Mouse (Mus musculus): ENCODE data around the gene Wnt5b. TPM values are rescaled to one million over a fixed set of nuclear protein-coding genes. Genes with fewer than 3 reads are reported as not detected.
"Not testable (repeated sequence)": the region's sequence is repeated elsewhere in the genome, so short reads cannot be mapped to it uniquely, and the experiment has no call there.

Gene Wnt5b
- polyA plus RNA-seq, 1 experiment from 2014 or later: 8.6 TPM

DNA sequence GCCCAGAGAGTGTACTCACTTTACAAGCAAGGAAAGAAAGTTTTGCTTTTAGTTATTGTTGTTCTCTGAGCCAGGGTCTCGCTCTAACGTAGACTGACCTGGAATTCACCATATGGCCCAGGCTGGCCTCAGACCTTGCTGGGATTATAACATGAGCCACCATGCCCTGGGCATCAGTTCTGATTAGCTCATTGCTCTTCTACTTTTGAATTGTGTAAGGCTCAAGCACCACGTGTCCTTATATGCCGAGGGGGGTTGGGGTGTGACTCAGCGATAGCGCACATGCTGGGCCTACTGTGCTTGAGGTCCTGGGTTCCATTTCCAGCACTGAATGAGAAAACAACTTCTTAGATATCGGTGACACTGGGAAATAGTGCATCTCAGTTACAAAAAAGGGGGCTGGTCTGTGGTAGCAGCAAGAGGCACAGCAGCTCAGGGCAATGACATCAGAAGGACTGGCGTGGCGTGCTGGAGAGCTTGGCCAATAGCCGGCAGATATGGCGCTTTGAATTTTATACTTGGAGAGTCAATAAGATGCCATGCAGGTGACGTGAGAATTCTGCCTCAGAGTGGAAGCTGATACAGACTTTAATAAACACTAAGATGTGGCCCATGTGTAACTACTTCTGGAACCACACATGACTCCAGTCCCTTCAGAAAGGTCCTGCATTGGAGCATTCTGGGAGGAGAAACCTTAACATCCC lies 57.6 kb downstream of the Wnt5b start:
- Histone ChIP-seq H3K4me3 (ENCODE audit: control insufficient read depth in 1 of 2, insufficient read depth in 1 of 2, low read depth in 1 of 2, low read length in 2 of 2) (no peak overlapping the region), H3K9ac (ENCODE audit: low read length) (no peak overlapping the region), H3K27ac (replicated peaks in 1 of 2; ENCODE audit: control insufficient read depth in 1 of 2, insufficient read depth in 1 of 2, low read depth in 2 of 2, low read length in 2 of 2) (no peak overlapping the region), H3K4me2 (ENCODE audit: low read length) (no peak overlapping the region), H3K4me1 (ENCODE audit: control insufficient read depth in 2 of 2, insufficient read depth in 2 of 2, low read length in 2 of 2) (peaks cover 13 to 36% of the 10 kb centered on the region in 2 experiments), H3K9me3 (ENCODE audit: control insufficient read depth, low read length) (no peaks in the 10 kb centered on the region), H3K27me3 (ENCODE audit: control insufficient read depth, insufficient read depth, low read length) (no peaks in the 10 kb centered on the region), H3K36me3 (ENCODE audit: control insufficient read depth, insufficient read depth, low read length) (peaks cover 13% of the 10 kb centered on the region)
- no peak for ATAC-seq (ENCODE audit: insufficient number of reproducible peaks, insufficient read depth, low FRiP score, low read depth)
- 87% methylated on average over 12 of the region's 12 CpGs for WGBS

DNA sequence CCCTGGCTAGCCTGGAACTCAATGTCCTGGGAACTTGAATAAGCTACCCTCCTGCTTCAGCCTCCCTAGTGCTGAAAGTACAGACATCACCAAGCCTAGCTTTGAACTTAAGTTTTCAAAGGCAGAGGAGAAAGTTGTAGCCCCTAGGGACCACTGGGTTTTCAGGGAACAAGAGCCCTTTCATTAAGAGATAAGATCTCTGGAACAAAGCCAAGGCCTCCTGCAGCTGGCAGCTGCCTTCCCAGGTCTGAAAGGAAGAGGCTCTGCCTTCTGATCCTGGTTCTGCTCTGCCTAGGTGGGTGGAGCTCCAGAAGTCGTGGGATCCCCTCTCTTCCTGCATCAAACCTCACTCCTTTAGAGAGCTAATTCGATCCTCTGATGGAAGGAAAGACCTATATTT lies 58.7 kb downstream of the Wnt5b start:
- 4% methylated on average over 2 of the region's 2 CpGs for WGBS
- peaks cover 11 to 30% of the 10 kb centered on the region in 2 experiments for H3K4me1 ChIP-seq (ENCODE audit: control insufficient read depth in 2 of 2, insufficient read depth in 2 of 2, low read length in 2 of 2)
- H3K4me3 ChIP-seq (ENCODE audit: control insufficient read depth in 1 of 2, insufficient read depth in 1 of 2, low read depth in 1 of 2, low read length in 2 of 2): no peak overlapping the region
- H3K27ac ChIP-seq (replicated peaks in 1 of 2; ENCODE audit: control insufficient read depth in 1 of 2, insufficient read depth in 1 of 2, low read depth in 2 of 2, low read length in 2 of 2): no peak overlapping the region
- no peaks in the 10 kb centered on the region for H3K27me3 ChIP-seq (ENCODE audit: control insufficient read depth, insufficient read depth, low read length)
- H3K36me3 ChIP-seq (ENCODE audit: control insufficient read depth, insufficient read depth, low read length): peaks cover 13% of the 10 kb centered on the region
- no peak overlapping the region for H3K4me2 ChIP-seq (ENCODE audit: low read length)
- no peak overlapping the region for H3K9ac ChIP-seq (ENCODE audit: low read length)
- H3K9me3 ChIP-seq (ENCODE audit: control insufficient read depth, low read length): no peaks in the 10 kb centered on the region
- no peak for ATAC-seq (ENCODE audit: insufficient number of reproducible peaks, insufficient read depth, low FRiP score, low read depth)

DNA sequence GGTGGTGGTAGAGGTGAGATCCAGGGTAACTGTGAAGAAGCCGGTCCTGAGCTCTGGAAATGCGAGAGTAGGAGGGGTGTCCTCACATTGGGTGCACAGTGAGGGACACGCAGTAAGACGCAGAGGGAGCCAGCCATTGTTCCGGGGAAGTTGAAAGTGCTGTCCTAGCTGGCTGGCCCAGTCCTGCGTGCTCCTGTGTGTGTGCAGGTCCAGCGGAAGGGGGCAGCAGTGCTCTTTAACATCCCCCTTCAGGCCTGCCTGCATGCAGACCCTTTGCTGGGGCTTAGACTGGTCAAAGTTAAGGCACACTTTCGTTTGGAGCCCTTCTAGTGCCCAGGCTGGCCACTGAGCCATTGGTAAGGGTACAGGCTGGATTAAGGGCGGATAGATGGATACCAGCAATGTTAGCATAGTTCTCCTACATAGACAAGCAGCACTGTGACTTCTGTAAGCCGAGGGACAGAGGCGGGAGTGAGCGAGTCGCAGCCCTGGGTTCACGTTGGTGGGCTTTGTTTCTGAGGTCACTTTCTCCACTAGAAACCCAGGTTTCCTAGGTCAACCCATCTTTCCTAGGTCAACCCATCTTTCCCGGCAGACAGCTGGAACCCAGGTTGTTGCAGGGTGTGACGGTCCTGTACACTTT lies 61.1 kb downstream of the Wnt5b start:
- Histone ChIP-seq H3K27ac (replicated peaks in 1 of 2; ENCODE audit: control insufficient read depth in 1 of 2, insufficient read depth in 1 of 2, low read depth in 2 of 2, low read length in 2 of 2) (no peak overlapping the region), H3K9ac (ENCODE audit: low read length) (peak overlapping the region; percentile 39), H3K4me2 (ENCODE audit: low read length) (peak overlapping the region; percentile 97), H3K4me1 (ENCODE audit: control insufficient read depth in 2 of 2, insufficient read depth in 2 of 2, low read length in 2 of 2) (peaks cover 9 to 30% of the 10 kb centered on the region in 2 experiments), H3K36me3 (ENCODE audit: control insufficient read depth, insufficient read depth, low read length) (peaks cover 13% of the 10 kb centered on the region), H3K4me3 (ENCODE audit: control insufficient read depth in 1 of 2, insufficient read depth in 1 of 2, low read depth in 1 of 2, low read length in 2 of 2) (peak overlapping the region; percentile 8 to 30; a peak in 3 of 4 replicates), H3K9me3 (ENCODE audit: control insufficient read depth, low read length) (no peaks in the 10 kb centered on the region), H3K27me3 (ENCODE audit: control insufficient read depth, insufficient read depth, low read length) (no peaks in the 10 kb centered on the region)
- ATAC-seq (ENCODE audit: insufficient number of reproducible peaks, insufficient read depth, low FRiP score, low read depth): no peak
- WGBS: 51% methylated on average over 16 of the region's 16 CpGs

DNA sequence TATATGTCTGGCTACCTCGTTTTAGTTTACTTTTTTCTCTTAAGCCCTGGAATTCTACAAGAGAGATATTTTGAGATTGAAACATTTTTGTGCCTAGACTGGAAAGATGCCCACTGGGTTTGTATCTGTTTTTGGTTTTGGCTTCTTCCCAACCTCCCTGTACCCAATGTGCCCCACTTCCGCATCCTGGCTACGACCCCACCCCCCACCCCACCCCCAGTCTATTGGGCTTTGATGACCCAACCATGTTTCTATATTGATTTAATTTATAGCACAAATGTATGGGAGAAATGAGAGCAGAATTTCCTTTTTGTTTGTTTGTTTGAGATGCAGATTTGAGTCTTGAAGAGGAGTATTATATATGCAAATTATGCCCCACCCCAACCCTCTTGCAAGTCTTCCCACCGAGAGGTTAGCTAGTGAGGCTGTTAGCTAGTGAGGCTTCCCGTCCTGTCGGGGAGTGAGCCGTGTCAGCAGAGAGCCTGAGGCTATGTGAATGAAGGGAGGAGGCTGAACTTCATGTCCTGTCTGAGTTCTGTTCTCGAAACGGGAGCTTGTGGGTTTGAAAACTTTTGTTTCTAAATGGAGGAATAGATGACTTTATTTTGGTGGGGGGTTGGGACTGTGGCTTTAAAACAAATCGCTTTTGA lies 62.3 kb downstream of the Wnt5b start:
- WGBS: 5% methylated on average over 10 of the region's 10 CpGs
- not testable (repeated sequence) for ATAC-seq (ENCODE audit: insufficient number of reproducible peaks, insufficient read depth, low FRiP score, low read depth)
- H3K9ac ChIP-seq (ENCODE audit: low read length): peak overlapping the region; percentile 62

DNA sequence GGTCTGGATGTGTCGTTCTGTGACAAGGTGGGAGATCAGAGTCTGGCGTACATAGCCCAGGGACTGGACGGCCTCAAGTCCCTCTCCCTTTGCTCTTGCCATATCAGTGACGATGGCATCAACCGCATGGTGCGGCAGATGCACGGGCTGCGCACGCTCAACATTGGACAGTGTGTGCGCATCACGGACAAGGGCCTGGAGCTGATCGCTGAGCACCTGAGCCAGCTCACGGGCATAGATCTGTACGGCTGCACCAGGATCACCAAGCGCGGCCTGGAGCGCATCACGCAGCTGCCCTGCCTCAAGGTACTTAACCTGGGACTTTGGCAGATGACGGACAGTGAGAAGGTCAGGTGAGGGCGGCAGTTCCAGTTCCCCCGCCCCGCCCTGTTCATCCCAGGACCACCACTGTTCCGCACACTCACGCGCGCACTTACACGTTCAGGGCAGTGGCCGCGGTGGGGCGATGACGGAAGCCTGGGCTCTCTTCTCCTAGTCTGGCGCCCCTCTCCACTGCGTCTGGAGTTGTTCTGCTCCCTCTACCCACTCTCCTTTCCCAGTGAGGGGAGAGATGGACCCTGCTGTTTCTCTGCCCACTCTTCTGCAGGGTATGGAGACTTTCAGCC lies 63.3 kb downstream of the Wnt5b start:
- H3K4me1 ChIP-seq (ENCODE audit: control insufficient read depth in 2 of 2, insufficient read depth in 2 of 2, low read length in 2 of 2): peaks cover 13 to 37% of the 10 kb centered on the region in 2 experiments

More for the DNA sequence above, 62.3 kb downstream of the Wnt5b start:
- peak overlapping the region; percentile 33 to 86 for H3K4me3 ChIP-seq (ENCODE audit: control insufficient read depth in 1 of 2, insufficient read depth in 1 of 2, low read depth in 1 of 2, low read length in 2 of 2)
- H3K9me3 ChIP-seq (ENCODE audit: control insufficient read depth, low read length); H3K27me3 ChIP-seq (ENCODE audit: control insufficient read depth, insufficient read depth, low read length); H3K27ac ChIP-seq (replicated peaks in 1 of 2; ENCODE audit: control insufficient read depth in 1 of 2, insufficient read depth in 1 of 2, low read depth in 2 of 2, low read length in 2 of 2): not testable (repeated sequence)
- peak overlapping the region; percentile 97 for H3K4me2 ChIP-seq (ENCODE audit: low read length)
- peaks cover 13 to 38% of the 10 kb centered on the region in 2 experiments for H3K4me1 ChIP-seq (ENCODE audit: control insufficient read depth in 2 of 2, insufficient read depth in 2 of 2, low read length in 2 of 2)
- peaks cover 13% of the 10 kb centered on the region for H3K36me3 ChIP-seq (ENCODE audit: control insufficient read depth, insufficient read depth, low read length)

DNA sequence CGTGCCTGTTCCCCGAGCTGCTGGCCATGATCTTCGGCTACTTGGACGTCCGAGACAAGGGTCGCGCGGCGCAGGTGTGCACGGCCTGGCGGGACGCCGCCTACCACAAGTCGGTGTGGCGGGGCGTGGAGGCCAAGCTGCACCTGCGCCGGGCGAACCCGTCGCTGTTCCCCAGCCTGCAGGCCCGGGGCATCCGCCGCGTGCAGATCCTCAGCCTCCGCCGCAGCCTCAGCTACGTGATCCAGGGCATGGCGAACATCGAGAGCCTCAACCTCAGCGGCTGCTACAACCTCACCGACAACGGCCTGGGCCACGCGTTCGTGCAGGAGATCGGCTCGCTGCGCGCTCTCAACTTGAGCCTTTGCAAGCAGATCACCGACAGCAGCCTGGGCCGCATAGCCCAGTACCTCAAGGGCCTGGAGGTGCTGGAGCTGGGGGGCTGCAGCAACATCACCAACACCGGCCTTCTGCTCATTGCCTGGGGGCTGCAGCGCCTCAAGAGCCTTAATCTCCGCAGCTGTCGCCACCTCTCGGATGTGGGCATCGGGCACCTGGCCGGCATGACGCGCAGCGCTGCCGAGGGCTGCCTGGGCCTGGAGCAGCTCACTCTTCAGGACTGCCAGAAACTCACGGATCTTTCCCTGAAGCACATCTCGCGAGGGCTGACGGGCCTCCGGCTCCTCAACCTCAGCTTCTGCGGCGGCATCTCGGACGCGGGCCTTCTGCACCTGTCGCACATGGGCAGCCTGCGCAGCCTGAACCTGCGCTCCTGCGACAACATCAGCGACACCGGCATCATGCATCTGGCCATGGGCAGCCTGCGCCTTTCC lies 64.1 kb downstream of the Wnt5b start:
- H3K36me3 ChIP-seq (ENCODE audit: control insufficient read depth, insufficient read depth, low read length): peaks cover 13% of the 10 kb centered on the region
- H3K27ac ChIP-seq (replicated peaks in 1 of 2; ENCODE audit: control insufficient read depth in 1 of 2, insufficient read depth in 1 of 2, low read depth in 2 of 2, low read length in 2 of 2): peak overlapping the region; percentile 96 to 98
- peak overlapping the region; percentile 97 for H3K4me2 ChIP-seq (ENCODE audit: low read length)
- H3K4me3 ChIP-seq (ENCODE audit: control insufficient read depth in 1 of 2, insufficient read depth in 1 of 2, low read depth in 1 of 2, low read length in 2 of 2): peak overlapping the region; percentile 81 to 86
- H3K4me1 ChIP-seq (ENCODE audit: control insufficient read depth in 2 of 2, insufficient read depth in 2 of 2, low read length in 2 of 2): peaks cover 10 to 33% of the 10 kb centered on the region in 2 experiments
- ATAC-seq (ENCODE audit: insufficient number of reproducible peaks, insufficient read depth, low FRiP score, low read depth): peak; percentile 3
- H3K27me3 ChIP-seq (ENCODE audit: control insufficient read depth, insufficient read depth, low read length): no peaks in the 10 kb centered on the region
- H3K9me3 ChIP-seq (ENCODE audit: control insufficient read depth, low read length): no peaks in the 10 kb centered on the region
- H3K9ac ChIP-seq (ENCODE audit: low read length): peak overlapping the region; percentile 82
- under 1% methylated on average over 69 of the region's 70 CpGs for WGBS

More for the DNA sequence above, 63.3 kb downstream of the Wnt5b start:
- H3K9me3 ChIP-seq (ENCODE audit: control insufficient read depth, low read length): no peaks in the 10 kb centered on the region
- ATAC-seq (ENCODE audit: insufficient number of reproducible peaks, insufficient read depth, low FRiP score, low read depth): no peak
- peaks cover 13% of the 10 kb centered on the region for H3K36me3 ChIP-seq (ENCODE audit: control insufficient read depth, insufficient read depth, low read length)
- peak overlapping the region; percentile 81 to 86 for H3K4me3 ChIP-seq (ENCODE audit: control insufficient read depth in 1 of 2, insufficient read depth in 1 of 2, low read depth in 1 of 2, low read length in 2 of 2)
- H3K27ac ChIP-seq (replicated peaks in 1 of 2; ENCODE audit: control insufficient read depth in 1 of 2, insufficient read depth in 1 of 2, low read depth in 2 of 2, low read length in 2 of 2): peak overlapping the region; percentile 96 to 98
- no peaks in the 10 kb centered on the region for H3K27me3 ChIP-seq (ENCODE audit: control insufficient read depth, insufficient read depth, low read length)
- H3K4me2 ChIP-seq (ENCODE audit: low read length): peak overlapping the region; percentile 97
- 1% methylated on average over 33 of the region's 33 CpGs for WGBS
- H3K9ac ChIP-seq (ENCODE audit: low read length): peak overlapping the region; percentile 82
